Mouse (Mus musculus): ENCODE measurements around the gene Ppp1r32.

Ppp1r32 gene

GRCm38 (mm10) chr19:10482703-10483102, at the start of gene Ppp1r32:
TSS of gene Ppp1r32 (minus strand) at chr19:10482928.
- no peak for DNase-seq (ENCODE audit: low read depth, low spot score)
- H3K36me3 ChIP-seq (ENCODE audit: control insufficient read depth, insufficient read depth, low read length, poor library complexity, severe bottlenecking) = no peaks in the 10 kb centered on the region

GRCm38 (mm10) chr19:10530082-10530481, 47.4 kb upstream of the Ppp1r32 start:
- peak; percentile 36 for DNase-seq (ENCODE audit: low read depth, low spot score)
- Histone ChIP-seq H3K27me3 (ENCODE audit: control insufficient read depth, insufficient read depth, low read length, poor library complexity, severe bottlenecking) (no peaks in the 10 kb centered on the region), H3K36me3 (ENCODE audit: control insufficient read depth, insufficient read depth, low read length, poor library complexity, severe bottlenecking) (peaks cover 19% of the 10 kb centered on the region)

More at GRCm38 (mm10) chr19:10482703-10483102, at the start of gene Ppp1r32:
- H3K27me3 ChIP-seq (ENCODE audit: control insufficient read depth, insufficient read depth, low read length, poor library complexity, severe bottlenecking) = no peaks in the 10 kb centered on the region

- H3K27me3 ChIP-seq (ENCODE audit: control insufficient read depth, insufficient read depth, low read length, poor library complexity, severe bottlenecking) = no peaks in the 10 kb centered on the region
- DNase-seq (ENCODE audit: low read depth, low spot score) = peak; percentile 79
- H3K36me3 ChIP-seq (ENCODE audit: control insufficient read depth, insufficient read depth, low read length, poor library complexity, severe bottlenecking) = peaks cover 3% of the 10 kb centered on the region; the same call in 1 of the 2 replicates
These were observed 43.2 kb upstream of the Ppp1r32 start, which contains the start of gene Sdhaf2 for GRCm38 (mm10) chr19:10525910-10526309. TSS of gene Sdhaf2 (minus strand) at chr19:10526142.

GRCm38 (mm10) chr19:10525106-10525901, 42.6 kb upstream of the Ppp1r32 start, which contains the start of gene Cpsf7:
TSS of gene Cpsf7 (plus strand) at chr19:10525266.
- H3K36me3 ChIP-seq (ENCODE audit: control insufficient read depth, insufficient read depth, low read length, poor library complexity, severe bottlenecking) = peaks cover 3% of the 10 kb centered on the region; the same call in 1 of the 2 replicates
- DNase-seq (ENCODE audit: low read depth, low spot score) = peak; percentile 93
- no peaks in the 10 kb centered on the region for H3K27me3 ChIP-seq (ENCODE audit: control insufficient read depth, insufficient read depth, low read length, poor library complexity, severe bottlenecking)

- DNase-seq (ENCODE audit: low read depth, low spot score) = no peak
- Histone ChIP-seq H3K36me3 (ENCODE audit: control insufficient read depth, insufficient read depth, low read length, poor library complexity, severe bottlenecking) (0 out of 2 replicates have a peak, but pooled peaks cover 3% of the 10 kb centered on the region), H3K27me3 (ENCODE audit: control insufficient read depth, insufficient read depth, low read length, poor library complexity, severe bottlenecking) (no peaks in the 10 kb centered on the region)
These were observed 42.0 kb upstream of the Ppp1r32 start for GRCm38 (mm10) chr19:10524784-10525105.

GRCm38 (mm10) chr19:10523483-10524080, 40.9 kb upstream of the Ppp1r32 start:
- DNase-seq (ENCODE audit: low read depth, low spot score) = peak; percentile 8
- H3K27me3 ChIP-seq (ENCODE audit: control insufficient read depth, insufficient read depth, low read length, poor library complexity, severe bottlenecking) = no peaks in the 10 kb centered on the region

DNA sequence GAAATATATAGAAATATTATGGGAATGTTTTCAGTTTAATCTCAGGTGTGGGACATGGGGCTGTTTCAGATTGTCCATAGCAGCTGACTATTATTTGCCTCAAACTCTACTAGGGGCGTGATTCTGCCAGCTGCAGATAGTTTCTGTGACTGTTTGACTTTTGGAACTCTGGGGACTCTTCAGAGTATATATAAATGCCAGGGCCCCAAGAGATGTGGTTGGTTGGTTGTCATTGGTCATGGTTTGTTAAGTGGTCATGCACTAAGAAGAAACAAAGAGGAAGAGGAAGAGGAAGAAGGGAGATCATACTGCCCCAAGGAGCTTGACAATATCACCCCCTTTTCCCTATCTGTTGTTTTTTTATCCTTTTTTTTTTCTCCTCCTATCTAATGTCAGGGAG, 39.2 kb upstream of the Ppp1r32 start:
- peaks cover 5% of the 10 kb centered on the region; the same call in 1 of the 2 replicates for H3K36me3 ChIP-seq (ENCODE audit: control insufficient read depth, insufficient read depth, low read length, poor library complexity, severe bottlenecking)
- peak; percentile 54 for DNase-seq (ENCODE audit: low read depth, low spot score)
- no peaks in the 10 kb centered on the region for H3K27me3 ChIP-seq (ENCODE audit: control insufficient read depth, insufficient read depth, low read length, poor library complexity, severe bottlenecking)

More at GRCm38 (mm10) chr19:10523483-10524080, 40.9 kb upstream of the Ppp1r32 start:
- 0 out of 2 replicates have a peak, but pooled peaks cover 3% of the 10 kb centered on the region for H3K36me3 ChIP-seq (ENCODE audit: control insufficient read depth, insufficient read depth, low read length, poor library complexity, severe bottlenecking)

GRCm38 (mm10) chr19:10520355-10520754, 37.6 kb upstream of the Ppp1r32 start:
- H3K36me3 ChIP-seq (ENCODE audit: control insufficient read depth, insufficient read depth, low read length, poor library complexity, severe bottlenecking) = peaks cover 9% of the 10 kb centered on the region; the same call in 1 of the 2 replicates
- DNase-seq (ENCODE audit: low read depth, low spot score) = peak; percentile 55
- H3K27me3 ChIP-seq (ENCODE audit: control insufficient read depth, insufficient read depth, low read length, poor library complexity, severe bottlenecking) = no peaks in the 10 kb centered on the region

- Histone ChIP-seq H3K36me3 (ENCODE audit: control insufficient read depth, insufficient read depth, low read length, poor library complexity, severe bottlenecking) (peaks cover 11% of the 10 kb centered on the region), H3K27me3 (ENCODE audit: control insufficient read depth, insufficient read depth, low read length, poor library complexity, severe bottlenecking) (no peaks in the 10 kb centered on the region)
- DNase-seq (ENCODE audit: low read depth, low spot score) = no peak
These were observed 28.1 kb upstream of the Ppp1r32 start for GRCm38 (mm10) chr19:10510759-10511330.

DNA sequence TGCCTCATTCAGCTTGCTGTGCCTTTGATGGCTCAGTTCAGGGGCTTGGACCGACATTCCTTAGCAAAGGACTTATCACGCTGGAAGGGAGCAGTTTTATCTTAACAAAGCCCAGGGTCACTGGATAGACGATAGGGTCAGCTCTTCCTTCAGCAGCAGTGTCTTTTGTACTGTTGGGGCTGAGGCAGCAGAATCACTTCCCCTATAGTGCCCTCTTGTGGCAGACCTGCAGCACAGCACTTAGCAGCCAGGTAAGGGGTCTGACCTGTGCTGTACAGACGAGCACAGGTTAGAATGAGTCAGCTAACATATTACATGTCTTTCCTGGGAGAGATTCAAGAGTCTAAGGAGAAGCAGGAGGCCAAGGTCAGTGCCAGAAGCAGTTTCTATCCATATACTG, 19.8 kb upstream of the Ppp1r32 start:
- H3K27me3 ChIP-seq (ENCODE audit: control insufficient read depth, insufficient read depth, low read length, poor library complexity, severe bottlenecking) = no peaks in the 10 kb centered on the region
- peak; percentile 73 for DNase-seq (ENCODE audit: low read depth, low spot score)
- peaks cover 10% of the 10 kb centered on the region for H3K36me3 ChIP-seq (ENCODE audit: control insufficient read depth, insufficient read depth, low read length, poor library complexity, severe bottlenecking)

DNA sequence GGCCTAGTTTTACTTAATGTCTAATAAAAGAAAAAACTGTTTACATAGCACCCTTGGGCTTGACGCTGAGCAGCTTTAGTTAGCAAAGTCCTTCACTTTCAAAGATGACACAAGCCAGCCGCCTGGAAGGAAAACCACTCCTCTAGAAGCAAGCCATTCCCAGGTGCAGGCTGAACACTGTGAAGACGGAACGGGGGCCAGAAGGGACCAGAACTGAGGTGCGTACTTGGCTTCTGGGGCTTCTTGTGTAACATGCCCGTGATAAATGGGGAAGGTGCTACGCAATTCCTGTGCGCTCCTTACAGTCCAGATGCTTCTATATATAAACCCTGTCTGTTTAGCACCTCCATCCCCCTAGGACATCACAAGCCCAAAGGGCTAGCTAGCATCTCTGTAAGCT, 17.9 kb upstream of the Ppp1r32 start:
- DNase-seq (ENCODE audit: low read depth, low spot score) = no peak
- Histone ChIP-seq H3K36me3 (ENCODE audit: control insufficient read depth, insufficient read depth, low read length, poor library complexity, severe bottlenecking) (peaks cover 11% of the 10 kb centered on the region), H3K27me3 (ENCODE audit: control insufficient read depth, insufficient read depth, low read length, poor library complexity, severe bottlenecking) (no peaks in the 10 kb centered on the region)

GRCm38 (mm10) chr19:10497512-10498160, 14.9 kb upstream of the Ppp1r32 start:
- Histone ChIP-seq H3K36me3 (ENCODE audit: control insufficient read depth, insufficient read depth, low read length, poor library complexity, severe bottlenecking) (peaks cover 8% of the 10 kb centered on the region), H3K27me3 (ENCODE audit: control insufficient read depth, insufficient read depth, low read length, poor library complexity, severe bottlenecking) (no peaks in the 10 kb centered on the region)
- DNase-seq (ENCODE audit: low read depth, low spot score) = no peak

DNA sequence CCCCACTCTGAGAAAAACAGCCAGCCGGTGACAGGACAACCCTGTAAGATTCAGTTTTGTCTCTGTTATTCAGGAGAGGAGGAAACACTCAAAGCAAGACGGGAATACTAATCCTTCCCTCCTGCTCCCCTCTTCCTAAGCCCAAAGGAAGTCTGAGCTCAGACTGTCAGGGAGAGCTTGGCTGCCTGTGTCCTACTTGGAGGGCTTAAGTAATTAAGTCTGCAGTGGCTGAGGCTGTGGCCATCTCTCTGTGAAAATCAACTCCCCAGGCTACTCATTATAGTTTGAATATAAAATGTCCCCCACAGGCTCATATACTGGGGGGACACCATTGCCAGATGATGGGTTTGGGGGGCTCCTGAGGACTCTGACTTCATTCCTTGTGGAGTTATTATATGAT, 14.2 kb upstream of the Ppp1r32 start:
- no peak for DNase-seq (ENCODE audit: low read depth, low spot score)
- Histone ChIP-seq H3K36me3 (ENCODE audit: control insufficient read depth, insufficient read depth, low read length, poor library complexity, severe bottlenecking) (peaks cover 6% of the 10 kb centered on the region), H3K27me3 (ENCODE audit: control insufficient read depth, insufficient read depth, low read length, poor library complexity, severe bottlenecking) (no peaks in the 10 kb centered on the region)

DNA sequence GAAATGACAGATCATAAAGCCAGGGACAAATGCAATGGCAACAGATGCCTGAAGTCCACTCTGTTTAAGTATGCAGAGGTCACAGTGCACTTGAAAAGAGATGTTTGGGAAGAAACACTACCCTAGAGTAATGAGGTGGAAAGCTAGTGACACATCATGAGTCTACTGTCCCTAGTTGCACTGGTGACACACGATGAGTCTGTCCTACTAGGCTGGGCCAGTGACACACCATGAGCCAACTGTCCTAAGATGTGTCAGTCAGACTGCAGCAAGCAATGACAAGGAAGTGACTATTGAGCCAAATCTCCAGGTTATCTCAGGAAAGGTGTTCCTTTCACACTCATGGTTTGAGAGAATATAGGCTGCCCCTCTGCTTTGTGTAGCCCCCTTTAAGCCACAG, 12.9 kb upstream of the Ppp1r32 start:
- DNase-seq (ENCODE audit: low read depth, low spot score) = no peak
- H3K27me3 ChIP-seq (ENCODE audit: control insufficient read depth, insufficient read depth, low read length, poor library complexity, severe bottlenecking) = no peaks in the 10 kb centered on the region
- H3K36me3 ChIP-seq (ENCODE audit: control insufficient read depth, insufficient read depth, low read length, poor library complexity, severe bottlenecking) = peaks cover 6% of the 10 kb centered on the region
